Mouse (Mus musculus) heart, embryonic 16.5 days (tissue): ENCODE measurements around the gene Olfr548-ps1. TPM values are rescaled to one million over a fixed set of nuclear protein-coding genes. Genes with fewer than 3 reads are reported as not detected.

Source experiments
- ATAC-seq: fragments of 200-750 bp; cut with Nextera tagmentation; replicated peaks from 2 replicates; pipeline ENCODE4 v1.8.0; 2017; ENCODE audit warnings: moderate number of reproducible peaks; ENCODE audit not compliant: insufficient read depth, low FRiP score; ENCODE audit errors: extremely low read depth
- H3K27ac ChIP-seq: fragments of 300-500 bp; sonication (generic); 2 replicates; pipeline ENCODE4 v1.5.1; 2014; ENCODE audit warnings: mild to moderate bottlenecking, low read length, control low read depth, moderate library complexity
- H3K27me3 ChIP-seq: fragments of 300-500 bp; sonication (generic); 2 replicates; pipeline ENCODE4 v1.6.1; 2014; ENCODE audit warnings: low read length, mixed read lengths; ENCODE audit not compliant: control insufficient read depth, insufficient read depth
- H3K36me3 ChIP-seq: fragments of 300-500 bp; sonication (generic); 2 replicates; pipeline ENCODE4 v1.6.1; 2014; ENCODE audit not compliant: control insufficient read depth, insufficient read depth
- H3K4me1 ChIP-seq: fragments of 300-500 bp; sonication (generic); 2 replicates; pipeline ENCODE4 v1.6.1; 2014; ENCODE audit warnings: low read length, mixed read lengths; ENCODE audit not compliant: control insufficient read depth, insufficient read depth
- H3K4me2 ChIP-seq: fragments of 300-500 bp; sonication (generic); 2 replicates; pipeline ENCODE4 v1.6.1; 2014; ENCODE audit warnings: low read depth, mild to moderate bottlenecking, control low read depth, low read length
- H3K4me3 ChIP-seq: fragments of 300-500 bp; sonication (generic); 2 replicates; pipeline ENCODE4 v1.5.1; 2014; ENCODE audit warnings: mild to moderate bottlenecking, control low read depth, low read length
- H3K9ac ChIP-seq: fragments of 300-500 bp; sonication (generic); 2 replicates; pipeline ENCODE4 v1.6.1; 2014; ENCODE audit warnings: low read length, control low read depth
- H3K9me3 ChIP-seq: fragments of 300-500 bp; sonication (generic); replicated peaks from 2 replicates; pipeline ENCODE4 v1.6.1; 2016; ENCODE audit warnings: low read length; ENCODE audit not compliant: control insufficient read depth
- WGBS: fragments of 180-500 bp; shearing (Covaris S2); extraction: QIAGEN DNeasy Blood & Tissue Kit; methylation state at CpG from one replicate; pipeline ENCODE4 v1.1.7; 2014; 5-methylcytosine and 5-hydroxymethylcytosine counted together
- polyA plus RNA-seq: library from polyadenylated mRNA; unstranded; fragments of >200 nt; fragmentation: Nextera tagmentation; extraction: Ambion mirVana; gene quantifications from 2 replicates; pipeline ENCODE4 v1.2.1, GENCODE M21; 2015

The Olfr548-ps1 gene
- polyA plus RNA-seq, 1 experiment from 2014 or later, result not detected

DNA sequence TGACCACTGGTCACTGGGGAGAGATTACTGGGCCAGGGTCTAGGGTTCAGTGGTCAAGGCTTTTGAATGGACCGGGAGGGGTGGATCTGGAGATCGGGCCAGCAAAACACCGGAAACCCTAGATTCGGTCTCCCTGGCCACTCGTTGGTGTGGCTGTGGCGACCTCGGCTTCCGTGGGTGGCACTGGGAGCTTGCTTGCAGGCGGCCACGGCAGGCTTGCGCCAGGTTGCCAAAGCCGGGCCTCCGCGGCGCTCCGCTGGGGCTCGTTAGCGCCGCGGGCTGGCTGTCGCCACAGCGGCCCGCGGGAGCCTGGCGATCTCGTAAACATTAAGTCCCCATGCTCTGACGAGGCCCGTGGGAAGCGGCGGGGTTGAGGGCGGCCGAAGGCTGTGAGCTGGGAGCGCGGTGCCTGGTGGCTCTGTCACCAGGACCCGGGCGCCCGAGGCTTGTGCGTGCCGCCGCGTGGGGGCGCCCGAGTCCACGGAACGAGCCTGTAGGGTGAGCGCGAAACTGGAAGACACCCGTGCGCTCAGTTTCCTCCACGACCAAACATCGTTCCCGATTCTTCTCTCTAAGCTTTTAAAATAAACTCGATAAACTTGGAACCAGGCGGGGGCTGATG, 27.8 kb upstream of the Olfr548-ps1 start:
- H3K9me3 ChIP-seq, result no peaks in the 10 kb centered on the region
- peaks cover 8% of the 10 kb centered on the region for H3K4me1 ChIP-seq
- H3K27ac ChIP-seq, result no peak overlapping the region
- H3K4me2 ChIP-seq, result peak overlapping the region; percentile 97
- no peaks in the 10 kb centered on the region for H3K36me3 ChIP-seq
- peak; percentile 88 for ATAC-seq
- peaks cover 17% of the 10 kb centered on the region for H3K27me3 ChIP-seq
- peak overlapping the region; percentile 62 for H3K4me3 ChIP-seq
- H3K9ac ChIP-seq, result peak overlapping the region; percentile 79
- under 1% methylated on average over 54 of the region's 54 CpGs for WGBS

DNA sequence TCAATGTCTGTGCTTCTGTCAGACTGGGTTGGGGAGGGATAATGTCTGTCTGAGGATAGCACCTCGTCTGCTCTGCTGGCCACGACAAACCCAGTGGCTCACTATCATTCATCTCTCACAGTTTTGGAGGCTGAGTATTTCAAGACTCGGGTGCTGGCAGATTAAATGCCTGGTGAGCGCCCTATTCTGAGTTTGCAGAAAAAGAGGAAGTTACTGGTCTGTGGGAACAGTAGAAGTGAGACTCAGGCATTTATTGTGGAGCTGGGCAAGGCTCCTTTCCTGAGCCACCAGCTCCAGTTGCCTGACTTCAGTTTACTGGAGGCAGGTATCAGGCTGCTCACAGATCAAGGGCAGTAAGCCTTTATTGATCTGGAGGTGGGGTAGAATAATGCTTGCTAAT, 26.6 kb upstream of the Olfr548-ps1 start:
- Histone ChIP-seq H3K4me2 (no peak overlapping the region), H3K36me3 (no peaks in the 10 kb centered on the region), H3K9me3 (no peaks in the 10 kb centered on the region), H3K4me1 (peaks cover 8% of the 10 kb centered on the region), H3K27ac (no peak overlapping the region), H3K27me3 (peaks cover 17% of the 10 kb centered on the region), H3K9ac (no peak overlapping the region), H3K4me3 (no peak overlapping the region)
- no peak for ATAC-seq
- 48% methylated on average over 4 of the region's 4 CpGs for WGBS

DNA sequence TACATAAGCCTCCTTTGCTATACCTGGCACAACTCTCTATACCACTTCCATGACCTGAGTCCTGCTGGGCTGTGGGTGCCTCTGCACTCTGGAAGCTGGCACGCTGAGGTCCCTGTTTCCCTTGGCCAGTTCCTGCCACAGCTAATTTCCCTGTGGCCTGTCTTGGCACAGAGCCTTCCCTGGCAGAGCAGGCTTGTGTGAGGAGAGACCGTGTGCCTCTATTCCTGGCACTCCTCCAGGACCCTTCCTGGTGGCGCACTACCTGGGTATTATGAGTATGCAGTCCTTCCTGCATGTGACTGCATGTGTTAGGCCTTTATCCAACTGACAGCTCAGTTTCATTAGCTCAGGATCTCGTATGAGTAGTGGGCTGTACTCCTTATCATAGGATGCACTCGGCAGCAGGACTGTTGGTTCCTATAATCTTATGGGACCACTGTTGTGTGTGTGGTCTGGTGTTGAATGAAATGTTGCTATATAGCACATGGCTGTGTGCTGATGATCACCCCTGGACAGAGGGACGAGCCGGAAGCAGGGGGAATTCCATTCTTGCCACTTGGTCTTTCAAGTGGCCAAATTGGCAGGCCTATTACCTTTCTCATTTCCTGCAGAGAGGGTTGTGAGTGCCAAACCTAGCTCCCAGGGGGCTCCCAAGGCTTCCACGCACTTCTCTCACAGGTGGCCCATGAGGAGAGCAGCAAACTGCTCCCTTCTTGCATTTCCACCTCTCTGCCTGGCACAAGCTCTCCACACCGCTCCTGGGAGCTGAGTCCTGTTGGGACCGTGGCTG, 24.2 kb upstream of the Olfr548-ps1 start:
- Histone ChIP-seq H3K4me3 (no peak overlapping the region), H3K4me1 (peaks cover 8% of the 10 kb centered on the region), H3K27me3 (peaks cover 17% of the 10 kb centered on the region), H3K4me2 (no peak overlapping the region), H3K27ac (no peak overlapping the region), H3K36me3 (no peaks in the 10 kb centered on the region), H3K9me3 (no peaks in the 10 kb centered on the region), H3K9ac (no peak overlapping the region)
- 40% methylated on average over 10 of the region's 10 CpGs for WGBS
- ATAC-seq, result no peak

DNA sequence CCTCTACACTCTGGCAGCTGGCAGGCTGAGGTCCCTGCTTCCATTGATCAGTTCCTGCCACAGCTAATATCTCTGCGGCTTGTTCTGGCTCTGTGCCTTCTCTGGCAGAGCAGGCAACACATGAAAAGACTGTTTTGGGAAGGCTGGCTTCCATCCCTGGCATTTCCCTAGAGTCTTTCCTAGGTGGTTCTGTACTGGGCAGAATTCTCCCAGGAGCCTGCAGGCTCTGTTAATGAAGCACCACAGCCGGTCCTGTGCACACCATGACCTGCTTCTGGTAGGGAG, 23.7 kb upstream of the Olfr548-ps1 start:
- Histone ChIP-seq H3K9me3 (no peaks in the 10 kb centered on the region), H3K4me3 (no peak overlapping the region), H3K27me3 (peaks cover 15% of the 10 kb centered on the region), H3K4me2 (no peak overlapping the region), H3K9ac (no peak overlapping the region), H3K27ac (no peak overlapping the region), H3K36me3 (no peaks in the 10 kb centered on the region), H3K4me1 (peaks cover 8% of the 10 kb centered on the region)
- WGBS, result 67% methylated on average over 2 of the region's 2 CpGs
- no peak for ATAC-seq

DNA sequence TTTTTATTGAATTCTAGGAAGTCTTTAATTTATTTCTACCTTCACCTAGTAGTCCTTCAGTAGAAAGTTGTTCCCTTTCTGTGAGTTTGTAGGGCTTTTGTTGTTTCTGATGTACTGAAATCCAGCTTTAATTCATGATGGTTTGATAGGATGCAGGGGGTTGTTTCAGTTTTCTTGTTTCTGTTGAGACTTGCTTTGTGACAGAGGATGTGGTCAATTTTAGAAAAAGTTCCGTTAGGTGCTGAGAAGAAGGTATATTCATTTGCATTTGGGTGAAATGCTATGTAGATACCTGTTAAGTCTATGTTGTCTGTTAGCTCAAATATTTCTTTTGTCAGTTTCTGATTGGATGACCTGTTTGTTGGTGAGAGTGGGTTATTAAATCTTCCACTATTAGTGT, 11.6 kb upstream of the Olfr548-ps1 start:
- Histone ChIP-seq H3K27me3 (no peaks in the 10 kb centered on the region), H3K9ac (no peak overlapping the region), H3K4me3 (no peak overlapping the region), H3K4me2 (no peak overlapping the region), H3K36me3 (no peaks in the 10 kb centered on the region), H3K9me3 (no peaks in the 10 kb centered on the region), H3K4me1 (no peaks in the 10 kb centered on the region), H3K27ac (no peak overlapping the region)
- ATAC-seq, result no peak
- WGBS, result 79% methylated on average over 1 of the region's 1 CpGs

DNA sequence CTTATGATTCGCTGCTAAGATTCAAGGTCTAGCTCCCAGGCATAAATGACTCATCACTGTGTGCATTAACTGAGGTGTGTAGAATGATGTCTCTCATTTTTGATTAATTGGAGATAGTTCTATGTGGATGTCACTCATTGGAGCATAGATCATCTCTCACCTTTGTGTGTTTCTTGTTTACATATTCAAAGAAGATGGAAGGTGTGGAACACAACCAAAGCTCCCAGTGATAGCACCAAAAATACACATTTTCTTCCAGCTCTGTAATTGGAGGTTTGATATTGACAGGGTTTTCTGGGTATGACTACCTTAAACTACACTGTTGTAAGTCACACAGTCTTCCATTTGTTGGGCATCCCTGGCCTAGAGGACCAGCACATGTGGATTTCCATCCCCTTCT, 6.2 kb upstream of the Olfr548-ps1 start, which contains the start of gene Olfr547:
TSS of gene Olfr547 (plus strand) at position 301 of the 400 bp plus-strand sequence.
- Histone ChIP-seq H3K9ac (no peak within 1 kb of the TSS), H3K36me3 (no peaks in the 10 kb centered on the region), H3K27ac (no peak within 1 kb of the TSS), H3K9me3 (no peaks in the 10 kb centered on the region), H3K27me3 (no peaks in the 10 kb centered on the region), H3K4me3 (no peak within 1 kb of the TSS), H3K4me1 (no peaks in the 10 kb centered on the region), H3K4me2 (no peak within 1 kb of the TSS)
- ATAC-seq, result no peak
- 79% methylated on average over 1 of the region's 1 CpGs for WGBS

DNA sequence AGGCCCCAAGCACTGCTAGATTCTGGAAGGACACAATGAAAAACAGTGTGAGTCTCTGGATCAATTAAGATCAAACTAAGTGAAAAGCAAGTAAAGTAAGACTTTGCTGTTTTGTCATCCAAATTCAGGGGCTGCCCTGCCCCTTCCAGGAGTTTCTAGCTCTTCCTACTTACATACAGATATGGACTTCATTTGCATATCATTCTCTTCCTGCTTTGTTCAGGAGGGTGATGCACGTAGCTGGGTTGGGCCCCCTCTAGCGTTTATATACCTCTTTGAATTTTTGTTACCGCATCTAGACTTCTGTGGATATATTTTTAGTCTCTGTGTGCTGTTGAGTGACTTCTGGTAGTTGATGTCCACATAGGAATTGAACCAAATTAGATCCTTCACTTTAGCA, 555 bp downstream of the Olfr548-ps1 start:
- no peak for ATAC-seq
- Histone ChIP-seq H3K4me2 (no peak overlapping the region), H3K9ac (no peak overlapping the region), H3K27me3 (no peaks in the 10 kb centered on the region), H3K36me3 (no peaks in the 10 kb centered on the region), H3K9me3 (no peaks in the 10 kb centered on the region), H3K4me1 (no peaks in the 10 kb centered on the region), H3K27ac (no peak overlapping the region), H3K4me3 (no peak overlapping the region)
- WGBS, result 44% methylated on average over 3 of the region's 3 CpGs

DNA sequence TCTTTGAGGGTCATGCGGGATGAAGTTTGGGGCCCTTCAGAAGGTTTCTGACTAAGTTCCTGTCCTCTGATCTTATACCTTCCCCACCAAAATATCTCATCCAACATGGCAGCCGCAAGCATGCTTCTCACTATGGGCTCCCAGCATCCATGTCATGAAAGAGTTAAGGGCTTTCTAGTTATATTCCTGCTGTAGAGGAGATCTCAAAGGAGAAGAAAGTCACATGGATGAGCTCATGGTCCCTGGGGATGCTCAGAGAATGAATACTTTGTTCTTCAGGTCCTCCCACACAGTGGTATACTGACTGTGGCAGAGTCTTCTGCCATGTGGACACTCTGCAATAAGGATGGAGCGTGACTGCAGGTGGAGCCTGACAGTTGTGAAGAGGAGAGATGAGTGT, 8.9 kb downstream of the Olfr548-ps1 start, which contains the start of gene Olfr549:
TSS of gene Olfr549 (plus strand) at position 301 of the 400 bp plus-strand sequence.
- no peaks in the 10 kb centered on the region for H3K9me3 ChIP-seq
- no peak within 1 kb of the TSS for H3K27ac ChIP-seq
- no peak within 1 kb of the TSS for H3K4me3 ChIP-seq
- no peak within 1 kb of the TSS for H3K4me2 ChIP-seq
- WGBS, result 84% methylated on average over 3 of the region's 3 CpGs
- no peaks in the 10 kb centered on the region for H3K36me3 ChIP-seq
- no peaks in the 10 kb centered on the region for H3K4me1 ChIP-seq
- no peaks in the 10 kb centered on the region for H3K27me3 ChIP-seq
- ATAC-seq, result no peak
- H3K9ac ChIP-seq, result no peak within 1 kb of the TSS

DNA sequence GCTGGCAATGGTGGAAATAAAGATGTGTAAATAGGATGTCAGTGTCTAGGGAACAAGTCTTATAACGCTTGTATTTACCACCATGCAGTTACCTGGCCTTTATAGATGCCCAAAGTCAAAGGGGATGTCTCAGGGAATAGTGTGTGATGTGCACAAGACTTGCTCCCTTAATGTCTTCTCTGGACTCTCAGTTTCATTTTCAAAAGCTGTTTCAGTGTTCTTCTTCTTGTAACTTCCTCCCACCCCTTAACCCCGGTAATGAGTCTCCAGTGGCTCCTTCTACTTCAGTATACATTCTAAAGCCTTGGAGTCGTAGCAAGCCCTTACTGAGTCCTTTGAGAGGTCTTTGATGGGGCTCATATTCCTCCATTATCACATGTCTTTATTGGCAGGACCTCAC, 12.6 kb downstream of the Olfr548-ps1 start:
- WGBS, result 66% methylated on average over 3 of the region's 3 CpGs

More for the DNA sequence above, 12.6 kb downstream of the Olfr548-ps1 start:
- ATAC-seq, result no peak
- H3K27ac ChIP-seq, result no peak overlapping the region
- H3K27me3 ChIP-seq, result no peaks in the 10 kb centered on the region
- H3K4me1 ChIP-seq, result no peaks in the 10 kb centered on the region
- H3K9me3 ChIP-seq, result no peaks in the 10 kb centered on the region
- H3K9ac ChIP-seq, result no peak overlapping the region
- H3K4me2 ChIP-seq, result no peak overlapping the region
- H3K4me3 ChIP-seq, result no peak overlapping the region
- no peaks in the 10 kb centered on the region for H3K36me3 ChIP-seq
